Mouse (Mus musculus): ENCODE results near the gene 5730596B20Rik. TPM values are rescaled to one million over a fixed set of nuclear protein-coding genes. Genes with fewer than 3 reads are reported as not detected.

The 5730596B20Rik gene
- polyA plus RNA-seq, 1 experiment from 2014 or later, result 0.61 TPM

DNA sequence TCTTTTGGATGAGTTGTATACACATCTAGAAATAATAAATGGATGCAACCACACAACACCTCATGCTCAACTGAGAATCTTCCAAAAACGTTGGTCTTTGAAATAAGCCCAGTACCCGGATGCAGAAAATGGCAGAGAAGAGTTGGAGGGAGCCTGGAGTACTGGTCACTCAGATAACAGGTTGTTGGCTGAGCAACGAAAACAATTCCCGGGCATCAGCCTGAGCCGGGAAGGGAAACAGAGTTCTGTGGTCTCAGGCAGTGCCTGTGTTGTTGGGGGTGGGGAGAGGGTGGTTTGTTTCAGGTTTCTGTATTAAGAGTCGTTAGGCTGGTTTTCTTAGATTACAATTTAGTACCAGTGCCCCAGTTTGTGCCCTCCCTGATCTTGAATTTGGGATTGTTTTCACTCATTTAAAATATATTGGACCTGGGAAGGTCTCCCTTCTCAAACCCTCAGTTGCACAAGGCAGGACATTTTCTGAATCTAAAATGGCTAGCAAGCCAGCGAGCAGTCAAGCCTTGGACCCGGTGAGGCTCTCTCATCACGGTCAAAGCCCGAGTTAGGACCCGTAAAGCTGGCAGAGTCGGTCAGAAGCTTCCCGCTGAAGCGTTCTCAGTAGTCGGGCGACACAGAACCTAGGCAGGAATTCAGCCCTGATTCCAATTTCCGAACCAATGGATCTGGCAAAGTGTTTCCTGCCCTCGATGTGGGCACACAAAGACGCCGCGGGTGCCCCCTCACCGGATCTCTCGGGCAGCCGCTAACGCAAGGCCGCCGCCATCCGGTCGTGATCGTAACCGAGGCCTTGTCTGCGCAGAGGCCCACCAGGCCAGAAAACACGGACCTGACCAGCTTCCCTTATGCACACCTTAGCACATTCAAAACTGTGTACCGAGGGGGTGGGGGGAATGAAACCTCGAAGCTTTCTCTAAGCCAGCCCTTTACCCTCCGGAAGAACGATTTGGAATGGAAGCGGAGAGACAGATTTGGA lies 51.5 kb downstream of the 5730596B20Rik start:
- ATAC-seq, result no peak
- WGBS, result 2% methylated on average over 38 of the region's 38 CpGs
- Histone ChIP-seq H3K9ac (ENCODE audit: low read depth, low read length) (no peak overlapping the region; the same call in 1 of the 2 replicates), H3K9me3 (ENCODE audit: control insufficient read depth) (no peaks in the 10 kb centered on the region), H3K36me3 (ENCODE audit: control insufficient read depth, insufficient read depth) (no peaks in the 10 kb centered on the region), H3K4me1 (replicated peaks; ENCODE audit: control insufficient read depth, insufficient read depth, low read length) (no peaks in the 10 kb centered on the region), H3K27ac (ENCODE audit: low read depth, low read length) (no peak overlapping the region), H3K4me3 (ENCODE audit: low read depth, low read length) (peak overlapping the region; percentile 28), H3K4me2 (replicated peaks; ENCODE audit: low read depth) (peak overlapping the region; percentile 35), H3K27me3 (replicated peaks; ENCODE audit: control insufficient read depth, insufficient read depth, low read length) (peaks cover 96% of the 10 kb centered on the region)
- no peak for TF ChIP-seq CTCF (IDR thresholded peaks at IDR 0.05; ENCODE audit: low read depth)

DNA sequence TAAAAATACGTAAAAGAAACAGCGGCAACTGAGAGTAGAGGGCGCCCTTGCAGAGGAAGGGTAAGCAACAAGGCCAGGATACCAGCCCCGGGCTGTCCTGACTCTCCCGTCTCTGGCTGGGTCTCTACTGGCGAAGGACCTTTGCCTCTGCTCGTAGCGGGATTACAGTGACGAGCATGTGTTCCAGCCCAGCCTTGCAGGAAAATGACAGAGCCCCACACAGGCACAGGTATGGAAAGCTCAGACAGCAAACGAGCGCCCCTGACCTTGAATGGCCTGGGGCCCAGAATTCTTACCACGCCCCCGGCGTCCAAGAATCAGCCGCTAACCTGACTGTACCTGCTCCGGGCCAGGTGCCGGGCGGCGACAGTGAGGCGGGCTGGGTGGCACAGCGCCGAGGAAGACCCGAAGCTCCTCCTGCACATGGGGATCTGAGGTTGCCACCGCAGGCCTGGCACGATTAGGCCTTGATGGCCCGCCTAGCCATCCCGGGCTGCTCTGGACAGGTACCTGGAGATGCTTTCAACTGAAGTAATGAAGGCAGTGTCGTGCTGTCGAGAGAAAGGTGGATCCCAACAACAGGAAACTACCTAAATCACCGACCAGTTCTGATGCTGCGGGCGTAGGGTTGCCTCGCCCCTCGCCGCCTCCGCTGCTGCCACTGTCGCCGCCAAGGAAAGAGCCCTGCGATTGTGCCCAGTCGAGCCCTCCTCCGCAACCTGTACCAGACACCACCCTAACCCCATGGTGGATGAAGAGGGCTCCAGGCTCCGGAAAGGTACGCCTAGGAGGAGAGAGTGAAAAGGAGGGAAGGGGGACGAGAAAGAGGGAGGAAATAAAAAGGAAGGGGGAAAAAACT lies 52.5 kb downstream of the 5730596B20Rik start:
- no peak overlapping the region; the same call in 1 of the 2 replicates for H3K27ac ChIP-seq (ENCODE audit: low read depth, low read length)
- WGBS, result 3% methylated on average over 44 of the region's 44 CpGs
- no peaks in the 10 kb centered on the region for H3K4me1 ChIP-seq (replicated peaks; ENCODE audit: control insufficient read depth, insufficient read depth, low read length)
- H3K9me3 ChIP-seq (ENCODE audit: control insufficient read depth), result no peaks in the 10 kb centered on the region
- peak overlapping the region; percentile 28 for H3K4me3 ChIP-seq (ENCODE audit: low read depth, low read length)
- H3K36me3 ChIP-seq (ENCODE audit: control insufficient read depth, insufficient read depth), result no peaks in the 10 kb centered on the region
- no peak for TF ChIP-seq CTCF (IDR thresholded peaks at IDR 0.05; ENCODE audit: low read depth)
- H3K9ac ChIP-seq (ENCODE audit: low read depth, low read length), result no peak overlapping the region
- ATAC-seq, result no peak
- peaks cover 97% of the 10 kb centered on the region for H3K27me3 ChIP-seq (replicated peaks; ENCODE audit: control insufficient read depth, insufficient read depth, low read length)
- peak overlapping the region; percentile 35 for H3K4me2 ChIP-seq (replicated peaks; ENCODE audit: low read depth)

MicroRNAs encoded within 50 kb of the gene (microRNA counts, 519-probe panel; counts per million panel counts)
- microRNA mmu-miR-196b, result 4,163 counts per million, percentile 60 among the panel's probes with 10 or more counts

Small RNA genes lying within 50 kb of the gene (microRNA-seq; reads per million reads assigned to microRNA genes)
- 84.2 reads per million, percentile 45 among the genes with 10 or more reads in this experiment for gene Mir196b

Other genes with a start within 250 kb of the 5730596B20Rik start
- 40.3 and 45.4 TPM in 2 replicates for gene Skap2, start 164.9 kb upstream of the 5730596B20Rik start, polyA plus RNA-seq (2015; fragmentation: Nextera tagmentation; extraction: Ambion mirVana)
- gene Hoxa1, start 19.2 kb upstream of the 5730596B20Rik start, polyA plus RNA-seq (2015; fragmentation: Nextera tagmentation; extraction: Ambion mirVana), result 0.37 and 0.52 TPM in 2 replicates
- gene Hoxa2, start 12.7 kb upstream of the 5730596B20Rik start, polyA plus RNA-seq (2015; fragmentation: Nextera tagmentation; extraction: Ambion mirVana), result 3.3 TPM in 2 replicates
- gene Hoxa4, start 14.3 kb downstream of the 5730596B20Rik start, polyA plus RNA-seq (2015; fragmentation: Nextera tagmentation; extraction: Ambion mirVana), result 3.6 and 4.5 TPM in 2 replicates
- gene Hoxa5, start 27.1 kb downstream of the 5730596B20Rik start, polyA plus RNA-seq (2015; fragmentation: Nextera tagmentation; extraction: Ambion mirVana), result 14.8 and 15.3 TPM in 2 replicates
- gene Hoxa6, start 31.2 kb downstream of the 5730596B20Rik start, polyA plus RNA-seq (2015; fragmentation: Nextera tagmentation; extraction: Ambion mirVana), result 0.76 and 0.81 TPM in 2 replicates
- gene Hoxa3, start 35.8 kb downstream of the 5730596B20Rik start, polyA plus RNA-seq (2015; fragmentation: Nextera tagmentation; extraction: Ambion mirVana), result 3.4 and 3.6 TPM in 2 replicates
- not detected in 2 replicates for gene Gm28308, start 35.8 kb downstream of the 5730596B20Rik start, polyA plus RNA-seq (2015; fragmentation: Nextera tagmentation; extraction: Ambion mirVana)
- 5.6 and 6.2 TPM in 2 replicates for gene Hoxa7, start 44.4 kb downstream of the 5730596B20Rik start, polyA plus RNA-seq (2015; fragmentation: Nextera tagmentation; extraction: Ambion mirVana)
- gene Hoxa9, start 53.6 kb downstream of the 5730596B20Rik start, polyA plus RNA-seq (2015; fragmentation: Nextera tagmentation; extraction: Ambion mirVana), result 1.1 and 3.0 TPM in 2 replicates
- gene Hoxa10, start 63.4 kb downstream of the 5730596B20Rik start, polyA plus RNA-seq (2015; fragmentation: Nextera tagmentation; extraction: Ambion mirVana), result 0.17 and 7.8 TPM in 2 replicates
- 1.1 TPM in 1 of 2 replicates, not detected in the other for gene Hoxa11, start 68.3 kb downstream of the 5730596B20Rik start, polyA plus RNA-seq (2015; fragmentation: Nextera tagmentation; extraction: Ambion mirVana)
- gene Hoxa13, start 83.4 kb downstream of the 5730596B20Rik start, polyA plus RNA-seq (2015; fragmentation: Nextera tagmentation; extraction: Ambion mirVana), result not detected in 2 replicates
- 0.04 TPM in 1 of 2 replicates, not detected in the other for gene Evx1, start 136.0 kb downstream of the 5730596B20Rik start, polyA plus RNA-seq (2015; fragmentation: Nextera tagmentation; extraction: Ambion mirVana)

Measured in intestine, postnatal 0 days (tissue).